Mouse (Mus musculus) frontal cortex, postnatal 25 days (tissue): ENCODE measurements at regions not wholly inside any gene's neighbourhood (a gene's known extent, or its start where the extent isn't known, plus 50 kb on each side); places are given as distances from the start of the nearest gene placed in this dataset.
"Not testable (repeated sequence)": the region's sequence is repeated elsewhere in the genome, so short reads cannot be mapped to it uniquely, and the experiment has no call there.

Experiments
- DNase-seq, 2 experiments: peaks; one replicate each; pipeline ENCODE4 v3.0.0; 2022; ENCODE audit warnings: low spot score in 2 of 2

GRCm38 (mm10) chr3:21621745-21622144 is 454.7 kb upstream of the Tbl1xr1 start:
- DNase-seq: no peak

DNA sequence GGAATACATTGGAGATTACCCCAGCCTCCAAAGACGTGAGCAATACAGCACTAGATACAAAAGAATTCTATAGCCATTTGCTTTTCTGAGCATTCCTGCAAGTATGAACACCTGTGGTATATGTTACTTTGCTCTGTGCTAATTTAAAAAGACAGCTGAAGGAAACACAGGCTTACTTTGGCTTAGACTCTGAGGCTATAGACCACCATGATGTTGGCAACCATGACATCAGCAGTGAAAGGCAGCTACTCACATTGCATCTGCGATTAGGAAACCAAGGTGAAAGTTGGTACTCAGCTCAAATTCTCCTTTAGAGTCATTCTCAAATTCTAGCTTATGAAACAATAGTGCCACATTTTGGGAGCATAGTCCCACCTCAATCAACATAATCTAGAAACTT is 451.4 kb upstream of the Tbl1xr1 start:
- DNase-seq: no peak

DNA sequence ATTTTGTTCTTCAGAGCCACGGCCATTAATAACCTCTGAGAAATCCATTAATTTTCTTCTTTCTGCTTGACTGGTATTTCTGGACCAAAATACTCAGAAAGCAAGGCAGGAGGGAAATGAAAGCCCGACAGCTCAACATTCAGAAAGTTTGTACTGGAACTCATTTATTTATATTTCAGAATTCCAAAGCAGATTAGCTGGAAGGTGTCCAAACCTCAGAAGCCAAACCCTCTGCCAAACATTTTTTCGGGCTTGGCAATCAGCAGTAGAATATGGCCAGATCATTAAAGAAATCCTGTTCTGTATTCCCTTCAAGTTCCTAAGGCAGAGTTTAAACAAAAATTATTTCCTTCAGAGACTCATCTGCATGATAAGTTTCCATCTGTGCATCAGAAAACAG is 450.4 kb upstream of the Tbl1xr1 start:
- DNase-seq: no peak

GRCm38 (mm10) chr3:21627048-21627447 is 449.4 kb upstream of the Tbl1xr1 start:
- DNase-seq: not testable (repeated sequence)

DNA sequence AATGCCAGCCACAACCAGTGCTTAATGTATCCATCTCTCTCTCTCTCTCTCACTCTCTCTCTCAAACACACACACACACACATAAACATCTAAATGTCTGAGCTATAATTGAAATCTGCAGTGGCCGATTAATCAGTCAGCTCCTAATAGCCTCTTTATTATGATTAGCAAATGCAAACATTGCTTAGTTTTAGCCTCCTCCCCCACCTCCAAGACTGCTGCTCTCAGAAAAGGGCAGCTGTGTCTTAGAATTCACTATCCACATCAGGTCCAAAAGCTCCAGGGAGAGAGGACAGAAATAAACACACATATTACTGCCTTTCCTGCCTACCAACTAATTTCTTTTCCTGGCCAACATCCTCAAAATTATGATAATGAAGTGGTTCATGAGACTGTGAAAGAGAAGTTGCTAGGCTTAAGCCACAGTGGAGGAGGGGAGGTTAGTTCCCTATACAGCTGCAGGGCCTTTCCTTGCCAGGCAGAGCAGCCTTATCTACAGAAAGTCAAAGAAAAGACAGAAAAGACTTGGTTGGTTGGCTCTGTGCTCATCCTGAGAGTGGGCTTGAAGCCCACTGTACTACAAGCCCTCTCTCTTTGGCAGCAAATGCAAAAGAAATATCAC is 442.7 kb upstream of the Tbl1xr1 start:
- no peak for DNase-seq

GRCm38 (mm10) chr3:21634675-21635204 is 441.7 kb upstream of the Tbl1xr1 start:
- DNase-seq: no peak

- DNase-seq: no peak
Observed at GRCm38 (mm10) chr3:21638886-21639285, 437.6 kb upstream of the Tbl1xr1 start.

- no peak for DNase-seq
Observed at GRCm38 (mm10) chr3:21639576-21639975, 436.9 kb upstream of the Tbl1xr1 start.

- DNase-seq: no peak
Observed at GRCm38 (mm10) chr3:21644086-21644485, 432.4 kb upstream of the Tbl1xr1 start.

DNA sequence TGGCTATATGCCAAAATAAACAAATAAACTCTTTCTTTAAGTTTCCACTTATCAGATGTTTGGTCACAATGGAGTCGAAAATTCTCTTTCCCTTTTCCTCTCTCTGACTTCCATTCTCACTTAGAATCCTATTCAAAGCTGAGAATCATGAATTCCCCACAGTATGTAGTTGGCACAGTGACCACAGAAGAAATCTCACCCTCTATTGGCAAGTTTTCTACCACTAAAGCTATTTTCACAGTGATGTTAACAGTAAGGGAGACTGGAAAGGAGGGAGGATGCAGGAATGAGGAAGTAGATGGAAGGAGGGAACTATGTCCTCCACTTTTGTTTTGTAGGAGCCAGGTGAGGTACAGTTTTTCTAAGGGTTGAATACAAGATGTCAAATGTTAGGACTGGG is 431.2 kb upstream of the Tbl1xr1 start:
- no peak for DNase-seq

DNA sequence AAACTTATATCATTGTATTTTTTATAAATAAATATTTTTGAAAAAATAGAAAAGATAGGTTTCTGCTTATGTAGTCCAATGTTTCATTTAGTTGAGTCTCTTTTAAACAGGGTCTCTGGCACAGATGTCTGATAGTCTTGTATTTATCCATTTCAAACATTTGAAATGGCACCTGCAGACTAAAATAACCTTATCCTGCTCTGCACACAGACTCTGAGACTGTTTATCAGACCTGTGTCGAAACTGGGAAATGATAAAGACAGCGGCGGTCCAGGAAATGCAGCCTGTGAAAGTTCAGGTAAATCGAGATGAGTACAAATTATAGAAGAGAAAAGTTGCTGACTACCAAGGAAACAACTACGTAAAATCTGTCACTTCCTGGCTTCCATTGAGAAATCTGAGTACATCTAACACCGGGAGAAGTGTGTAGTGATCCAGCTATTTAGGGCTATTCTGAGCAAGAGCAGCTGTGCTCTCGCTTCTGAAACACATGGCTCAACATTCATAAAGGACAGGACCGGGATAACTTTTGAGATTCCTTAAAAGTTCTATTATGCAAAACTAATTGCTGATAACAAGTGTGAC is 426.5 kb upstream of the Tbl1xr1 start:
- no peak for DNase-seq

GRCm38 (mm10) chr3:21655301-21655700 is 421.2 kb upstream of the Tbl1xr1 start:
- no peak for DNase-seq

DNA sequence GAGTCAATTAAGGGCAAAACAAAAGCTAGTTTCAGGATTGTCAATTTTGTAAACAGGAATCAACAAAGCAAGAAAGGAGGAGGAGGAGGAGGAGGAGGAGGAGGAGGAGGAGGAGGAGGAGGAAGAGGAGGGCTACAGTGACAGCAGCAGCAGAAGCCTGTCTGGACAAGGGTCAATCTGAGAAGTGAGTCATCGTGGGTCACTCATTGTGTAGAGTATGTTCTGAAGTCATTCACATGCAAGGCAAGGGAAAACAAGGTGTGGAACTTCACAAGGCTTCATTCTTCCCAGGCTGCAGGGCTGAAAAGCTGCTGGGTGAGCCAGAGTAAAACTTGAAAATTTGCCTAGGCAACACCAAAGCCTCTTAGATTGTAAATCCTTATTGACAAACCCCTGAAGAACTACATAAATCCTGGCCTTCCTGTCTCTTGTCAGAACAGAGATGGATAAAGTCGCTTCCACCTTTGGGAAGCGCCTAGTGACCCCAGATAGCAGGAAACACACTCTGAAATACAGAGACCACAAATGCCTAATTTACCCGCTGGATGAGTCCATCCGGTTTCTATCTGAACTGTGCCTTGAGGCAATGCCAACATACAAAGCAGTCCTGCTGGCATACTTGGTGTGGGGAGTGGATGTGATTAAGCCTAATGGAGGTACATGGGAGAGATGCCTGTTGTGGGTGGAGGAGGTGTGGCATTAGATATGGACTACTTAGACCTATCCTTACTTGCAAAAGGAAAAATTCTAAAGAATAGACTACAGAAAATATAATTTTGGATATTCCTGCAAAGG is 408.9 kb upstream of the Tbl1xr1 start:
- no peak for DNase-seq

GRCm38 (mm10) chr3:21671885-21672284 is 404.6 kb upstream of the Tbl1xr1 start:
- no peak for DNase-seq

GRCm38 (mm10) chr3:21672492-21672891 is 404.0 kb upstream of the Tbl1xr1 start:
- DNase-seq: no peak

- DNase-seq: no peak
Observed at GRCm38 (mm10) chr3:21673466-21673865, 403.0 kb upstream of the Tbl1xr1 start.

DNA sequence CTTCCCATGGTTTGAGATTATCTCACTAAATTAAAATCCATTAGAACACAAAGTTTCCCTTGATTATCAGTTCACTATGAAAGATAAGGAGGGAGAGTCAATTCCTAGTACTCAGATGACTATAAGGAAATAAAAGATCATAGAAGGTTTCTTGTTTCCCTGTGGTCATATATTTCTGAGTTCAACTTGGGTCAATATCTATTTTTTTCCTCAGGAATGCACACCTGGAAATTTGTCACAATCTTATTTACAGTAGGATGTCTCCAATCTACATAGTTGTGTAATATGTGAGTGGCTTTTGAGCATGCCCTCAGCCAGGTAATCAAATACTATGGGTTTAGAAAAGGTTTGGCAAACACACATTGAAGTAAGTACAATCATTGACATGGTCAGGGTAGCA is 398.2 kb upstream of the Tbl1xr1 start:
- no peak for DNase-seq

- no peak for DNase-seq
Observed at GRCm38 (mm10) chr3:21678734-21679133, 397.7 kb upstream of the Tbl1xr1 start.

- not testable (repeated sequence) for DNase-seq
Observed at GRCm38 (mm10) chr3:21697980-21698672, 378.3 kb upstream of the Tbl1xr1 start.

- DNase-seq: no peak
Observed at GRCm38 (mm10) chr3:21699526-21699925, 376.9 kb upstream of the Tbl1xr1 start.

DNA sequence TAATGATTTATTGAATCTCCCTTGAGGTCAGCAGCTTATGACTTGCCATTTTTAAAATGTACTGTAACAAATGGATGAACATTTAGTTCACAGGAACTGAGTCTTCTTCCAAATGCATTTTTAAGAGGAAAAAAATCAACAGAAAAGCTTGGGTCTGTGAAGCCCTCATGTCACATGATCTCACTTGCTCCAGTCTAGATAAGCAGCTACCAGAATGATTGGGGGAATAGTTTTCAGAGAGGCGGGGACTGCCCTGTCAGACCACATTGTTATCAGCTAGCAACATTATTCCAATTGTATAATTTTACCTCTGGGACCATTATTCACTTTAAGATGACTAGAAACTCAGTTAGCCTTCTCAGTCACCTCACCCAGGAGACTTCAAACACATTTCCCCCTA is 376.1 kb upstream of the Tbl1xr1 start:
- no peak for DNase-seq
